Mouse (Mus musculus): ENCODE results near the gene Msi2. TPM values are rescaled to one million over a fixed set of nuclear protein-coding genes. Genes with fewer than 3 reads are reported as not detected.

Gene Msi2
- total RNA-seq, 2 experiments from 2014 or later: 186 to 195 TPM

GRCm38 (mm10) chr11:88560634-88561033 lies 157.7 kb downstream of the Msi2 start:
- DNase-seq: no peak

GRCm38 (mm10) chr11:88559365-88559970 lies 158.8 kb downstream of the Msi2 start:
- no peak for DNase-seq

DNA sequence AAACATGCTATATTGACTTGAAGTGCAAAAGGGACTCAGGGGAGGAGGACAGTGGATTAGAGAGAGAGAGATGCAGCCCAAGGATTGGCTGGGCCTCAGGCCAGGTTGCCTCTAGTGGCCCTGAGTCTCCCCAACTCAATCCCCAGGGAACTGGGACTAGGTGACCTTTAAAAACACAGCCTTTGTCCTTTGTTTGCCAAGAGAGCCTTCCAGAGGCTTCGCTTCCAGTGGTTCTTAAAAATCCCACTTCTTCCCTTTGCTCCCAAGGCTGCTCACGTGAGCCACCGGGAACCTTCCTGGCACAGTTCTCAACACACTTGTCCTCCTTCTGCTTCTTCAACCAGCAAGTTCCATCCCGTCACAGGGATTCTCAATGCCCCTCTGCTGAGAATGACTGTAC lies 159.6 kb downstream of the Msi2 start:
- DNase-seq: no peak

GRCm38 (mm10) chr11:88557828-88558580 lies 160.3 kb downstream of the Msi2 start:
- no peak for DNase-seq

GRCm38 (mm10) chr11:88557116-88557768 lies 161.1 kb downstream of the Msi2 start:
- no peak for DNase-seq

DNA sequence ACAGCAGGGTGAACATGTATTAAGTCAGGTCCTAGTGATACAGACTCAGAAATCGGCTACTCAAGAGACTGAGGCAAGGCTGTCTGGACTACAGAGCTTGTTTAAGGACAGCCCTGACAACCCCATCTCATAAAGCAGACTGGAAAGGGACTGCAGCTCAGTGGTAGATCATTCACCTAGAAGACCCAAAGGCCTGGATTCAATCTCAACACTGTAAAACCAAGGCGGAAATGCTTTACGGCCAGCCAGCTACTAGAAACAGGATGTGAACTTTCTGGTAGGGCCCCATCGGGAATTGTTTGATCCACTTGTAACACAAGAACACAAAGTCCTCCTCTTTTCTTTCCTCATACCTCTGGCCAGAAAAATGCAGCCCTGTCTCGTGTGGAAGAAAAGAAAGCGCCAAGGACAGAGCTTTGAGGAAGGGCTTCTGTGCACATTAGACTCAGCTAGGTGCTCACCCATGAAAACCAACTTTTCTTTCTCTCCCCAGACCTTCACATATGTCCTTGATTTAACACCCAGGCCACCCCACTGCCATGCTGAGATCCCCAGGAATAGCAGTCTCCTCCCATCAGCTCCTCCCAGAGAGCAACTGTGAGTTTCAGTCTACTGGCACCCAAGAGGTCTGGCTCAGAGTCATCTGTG lies 162.3 kb downstream of the Msi2 start:
- DNase-seq: no peak

DNA sequence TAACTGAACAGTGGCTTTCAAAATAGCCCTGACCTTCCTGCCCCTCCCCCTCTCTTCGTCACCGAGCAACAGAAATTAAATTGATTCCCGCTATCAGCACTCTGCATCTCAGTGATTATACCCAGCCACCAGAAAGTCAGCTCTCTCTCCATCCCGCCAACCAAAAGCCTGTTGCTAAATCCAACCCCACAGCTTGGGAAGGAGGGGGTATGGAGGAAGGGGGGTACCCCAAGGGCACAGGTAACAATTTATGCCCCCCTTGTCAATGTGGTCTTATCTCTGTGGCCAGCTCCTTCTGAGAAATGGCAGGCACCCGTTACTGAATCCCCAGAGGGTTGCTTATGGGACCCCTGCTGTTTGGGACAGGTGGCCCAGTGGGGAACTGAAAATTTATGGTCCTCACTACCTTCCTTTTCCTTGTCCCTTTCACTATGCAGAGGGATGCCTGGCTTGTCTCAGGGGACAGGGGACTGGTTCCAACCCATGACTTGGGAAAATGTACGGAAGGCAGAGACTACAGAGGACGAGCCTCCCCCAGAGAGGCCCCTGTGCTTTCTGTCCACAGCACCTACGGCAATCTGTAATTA lies 163.0 kb downstream of the Msi2 start:
- DNase-seq: no peak

- no peak for DNase-seq
Observed at GRCm38 (mm10) chr11:88553521-88554310, 164.6 kb downstream of the Msi2 start.

DNA sequence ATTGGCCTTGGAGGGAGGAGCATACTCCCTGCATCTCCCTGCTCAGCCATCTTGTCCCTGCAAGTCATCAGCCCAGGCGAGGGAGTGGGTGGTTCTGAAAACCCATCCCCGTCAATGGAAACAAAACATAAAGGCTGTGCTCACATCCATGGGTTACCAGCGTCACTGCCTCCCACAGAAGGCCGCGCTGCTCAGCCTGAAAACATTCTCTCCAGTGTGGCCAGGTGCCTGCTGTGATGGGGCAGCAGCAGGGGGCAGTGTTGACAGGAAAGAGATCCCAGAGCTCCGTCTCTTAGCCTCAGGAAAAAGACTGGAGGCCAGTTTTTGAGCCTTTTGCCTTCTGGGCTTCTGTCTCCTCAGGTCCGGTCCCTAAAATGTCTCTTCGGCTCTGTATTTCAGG lies 165.3 kb downstream of the Msi2 start:
- DNase-seq: peak; percentile 80

DNA sequence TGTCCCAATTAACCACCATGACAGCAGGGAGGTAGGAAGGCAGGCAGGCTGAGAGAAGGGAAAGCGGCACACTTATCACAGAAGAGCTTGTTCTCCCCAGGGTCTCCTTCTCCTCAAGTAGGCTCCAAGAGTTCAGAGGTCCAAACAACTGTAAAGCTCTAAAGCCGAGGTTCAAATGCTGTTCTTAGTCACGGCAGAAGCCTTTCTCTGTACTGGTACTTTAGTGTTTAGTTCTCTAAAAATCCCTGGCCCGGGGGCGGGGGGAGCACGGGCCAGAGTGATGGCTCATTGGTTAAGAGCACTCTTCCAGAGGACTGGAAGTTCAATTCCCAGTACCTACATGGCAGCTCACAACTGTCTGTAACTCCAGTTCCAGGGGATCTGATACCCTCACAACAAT lies 165.9 kb downstream of the Msi2 start:
- DNase-seq: no peak

- DNase-seq: peak; percentile 37
Observed at GRCm38 (mm10) chr11:88551034-88551433, 167.3 kb downstream of the Msi2 start.

DNA sequence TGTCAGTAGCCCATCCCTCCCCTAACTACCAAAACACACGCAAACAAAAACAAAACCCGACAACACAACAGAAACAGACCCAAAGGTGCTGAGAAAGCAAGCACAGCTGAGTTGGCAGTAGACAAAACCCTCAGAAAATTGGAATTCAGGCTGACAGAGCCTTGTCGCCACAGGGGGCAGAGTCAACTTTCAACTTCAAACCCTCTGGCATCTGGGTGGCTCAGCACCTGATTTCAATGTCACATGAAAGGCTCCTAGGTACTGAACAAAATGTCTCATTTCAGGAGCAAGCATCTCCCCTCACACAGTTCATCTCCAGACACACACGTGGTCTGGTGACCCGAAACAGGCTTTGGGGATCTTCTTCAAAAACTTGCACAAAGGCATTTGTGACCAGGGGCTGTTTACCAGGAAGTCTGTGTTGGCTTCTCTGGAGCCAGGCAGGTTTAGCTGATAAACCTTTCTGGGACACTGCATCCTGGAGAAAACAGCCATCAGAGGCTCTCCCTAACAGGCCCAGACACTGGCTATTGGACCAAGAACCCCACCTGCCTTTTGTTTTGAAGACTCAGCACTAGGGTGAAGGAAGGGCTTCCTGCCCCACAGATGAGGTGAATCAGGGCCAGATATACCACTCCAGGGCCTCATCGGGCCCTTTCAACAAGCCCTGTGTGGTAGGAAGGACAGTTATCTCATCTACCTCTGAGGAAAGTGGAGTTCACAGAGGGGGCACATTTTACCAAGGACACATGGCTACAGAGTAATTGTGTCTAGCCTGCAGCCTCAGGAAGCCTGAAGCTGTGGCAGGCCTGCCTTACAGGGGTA lies 168.0 kb downstream of the Msi2 start:
- no peak for DNase-seq

- no peak for DNase-seq
Observed at GRCm38 (mm10) chr11:88549529-88549900, 168.8 kb downstream of the Msi2 start.

DNA sequence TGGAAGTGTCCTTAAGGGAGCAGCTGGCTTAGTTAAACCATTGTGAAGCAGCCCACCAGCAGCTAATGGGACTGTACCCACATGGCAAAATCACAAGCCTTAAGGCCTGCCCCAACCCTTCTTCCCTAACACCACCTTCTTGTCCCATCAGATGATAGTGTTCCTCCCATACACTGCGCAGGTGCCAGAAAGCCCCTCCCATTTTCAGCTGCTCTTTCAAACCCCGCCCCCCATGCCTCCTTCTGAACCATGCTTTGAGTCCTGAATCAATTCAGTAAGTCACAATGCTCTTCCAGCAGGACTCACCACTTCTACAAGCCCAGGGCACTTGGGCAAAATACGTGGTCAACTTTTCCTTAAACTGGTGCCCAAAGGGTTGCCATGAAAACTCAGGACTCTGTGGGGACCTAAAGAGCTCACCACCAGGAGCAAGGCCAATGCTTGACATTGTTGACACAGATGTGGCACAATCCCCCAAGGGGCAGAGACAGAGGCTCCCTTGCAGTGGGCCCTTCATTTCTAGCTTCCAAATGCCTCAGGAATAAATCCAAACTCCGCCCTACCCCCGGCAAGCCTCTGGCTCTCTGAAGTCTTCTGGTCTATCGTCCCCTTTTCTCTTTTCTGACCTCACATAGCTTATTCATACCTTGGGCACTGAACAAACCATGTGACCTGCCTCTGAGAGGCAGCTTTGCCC lies 169.3 kb downstream of the Msi2 start:
- no peak for DNase-seq

DNA sequence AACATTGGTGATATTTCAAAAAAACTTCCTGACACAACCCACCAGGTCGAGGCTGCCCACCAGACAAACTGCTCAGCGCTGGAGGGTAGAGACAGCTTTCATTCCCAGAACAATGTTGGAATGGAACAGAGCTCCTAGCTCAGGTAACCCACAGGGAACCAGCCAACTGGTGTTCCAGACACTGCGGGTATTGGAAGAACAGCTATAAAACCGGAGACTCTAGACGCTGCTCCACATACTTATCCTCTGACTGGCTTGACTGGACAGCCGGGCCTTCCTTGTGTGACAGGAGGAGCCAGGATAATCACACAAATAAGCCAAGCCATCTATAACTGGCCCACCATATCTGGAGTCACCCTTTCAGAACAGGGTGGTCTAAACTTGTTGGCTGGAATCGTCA lies 169.9 kb downstream of the Msi2 start:
- DNase-seq: no peak

DNA sequence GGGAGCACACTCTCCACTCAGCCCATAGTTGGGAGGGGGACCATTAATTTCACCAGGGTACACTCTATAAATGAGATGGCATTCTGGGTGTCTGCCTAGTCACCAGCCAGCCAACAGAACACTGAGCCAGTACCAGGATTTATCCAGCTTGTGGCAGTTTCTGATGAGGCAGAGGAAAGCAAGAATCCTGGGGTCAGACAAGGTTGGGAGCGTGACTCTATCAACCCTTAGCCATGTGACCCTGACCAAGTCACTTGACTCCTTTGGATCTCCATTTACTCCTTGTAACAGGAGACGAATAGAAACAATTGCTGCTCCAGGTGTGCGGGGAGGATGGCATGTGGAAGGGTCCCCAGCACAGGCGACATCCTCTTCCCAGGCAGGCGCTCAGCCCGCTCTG lies 174.5 kb downstream of the Msi2 start:
- no peak for DNase-seq

DNA sequence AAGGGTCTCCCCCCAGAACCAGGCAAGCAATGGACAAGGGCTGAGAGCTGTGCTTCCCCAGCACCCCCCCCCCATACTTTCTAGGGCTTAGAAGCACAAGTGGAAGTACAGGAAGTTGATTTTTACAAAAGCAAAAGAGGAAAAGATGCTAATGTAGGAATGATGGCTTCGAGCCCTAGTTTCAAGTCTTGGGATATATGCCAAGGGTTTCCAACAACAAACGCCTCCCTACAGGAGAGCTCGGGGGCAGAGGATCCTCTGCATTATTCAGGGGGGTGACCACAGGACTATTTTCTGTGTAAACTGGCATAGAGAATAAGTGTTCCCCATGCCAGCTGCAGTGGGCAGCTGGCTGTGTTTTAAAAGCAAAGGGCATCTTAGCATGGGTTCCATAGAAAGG lies 175.5 kb downstream of the Msi2 start:
- no peak for DNase-seq

DNA sequence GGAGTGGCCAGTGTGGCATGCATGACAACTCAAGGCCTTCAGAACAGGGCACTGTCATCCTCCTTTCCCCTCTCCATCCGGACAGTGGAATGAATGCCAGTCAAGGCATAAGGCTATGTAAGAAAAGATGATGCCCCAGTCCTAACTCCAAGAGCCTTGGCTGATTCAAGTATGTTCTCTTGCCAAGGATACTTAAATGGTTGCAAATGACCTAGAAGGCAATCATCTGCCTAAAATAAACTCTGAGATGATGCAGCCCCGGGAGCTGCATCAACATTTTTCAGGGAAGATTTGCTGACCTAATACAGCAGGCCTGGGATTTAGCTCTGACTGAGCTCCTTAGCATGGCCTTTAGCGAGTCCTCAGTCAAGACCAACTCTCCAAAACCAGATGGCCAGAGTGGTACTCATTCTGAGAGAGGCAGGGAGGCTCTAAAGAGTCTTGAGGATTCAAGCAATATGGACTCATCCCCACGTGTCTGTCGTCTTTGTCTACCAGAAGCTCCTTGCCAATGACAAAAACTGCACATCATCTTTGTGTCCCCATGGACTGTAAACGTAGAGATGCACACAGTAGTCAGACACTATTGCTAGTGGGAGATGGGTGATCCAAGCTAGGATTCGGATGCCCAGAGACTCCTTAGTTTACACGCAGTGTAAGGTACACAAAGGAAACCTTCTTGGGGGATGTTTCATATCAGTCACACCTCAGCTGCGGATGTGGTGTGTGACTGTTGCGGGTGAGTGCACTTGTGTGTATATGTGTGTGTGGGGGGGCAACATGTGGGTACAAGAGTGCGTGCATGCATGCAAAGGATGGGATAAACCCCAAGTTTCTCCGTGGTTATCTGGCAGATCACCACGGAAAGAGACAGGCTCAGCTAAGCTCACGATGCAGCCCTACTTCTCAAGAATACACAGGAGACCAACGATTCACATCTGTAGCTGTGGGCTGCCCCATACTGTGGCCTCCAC lies 176.4 kb downstream of the Msi2 start:
- no peak for DNase-seq
